Mouse (Mus musculus): ENCODE results near the gene Cracr2b. TPM values are rescaled to one million over a fixed set of nuclear protein-coding genes. Genes with fewer than 3 reads are reported as not detected.
A peak's percentile ranks its signal among the peaks of the same experiment; 100 is the strongest.

The Cracr2b gene
- polyA plus RNA-seq (2016; fragmentation: Nextera tagmentation; extraction: Ambion mirVana) = 4.0 and 4.3 TPM in 2 replicates

GRCm38 (mm10) chr7:141460391-141461113 is at the start of gene Cracr2b:
Gene Cracr2b, plus strand, starts transcription at chr7:141461094.
- H3K36me3 ChIP-seq (replicated peaks) = peaks cover 12% of the 10 kb centered on the region; the same call in 1 of the 2 replicates
- no peaks in the 10 kb centered on the region for H3K9me3 ChIP-seq
- peak within 1 kb of the TSS; percentile 58 for H3K4me2 ChIP-seq
- peak within 1 kb of the TSS; percentile 47 for H3K9ac ChIP-seq
- no peak within 1 kb of the TSS for H3K27ac ChIP-seq
- peaks cover 74% of the 10 kb centered on the region for H3K27me3 ChIP-seq
- no peak for ATAC-seq (ENCODE audit: low FRiP score)
- peak within 1 kb of the TSS; percentile 38 for H3K4me3 ChIP-seq (replicated peaks)
- WGBS = 75% methylated on average over 15 of the region's 15 CpGs
- H3K4me1 ChIP-seq = peaks cover 35% of the 10 kb centered on the region

- Histone ChIP-seq H3K27me3 (no peaks in the 10 kb centered on the region), H3K9me3 (no peaks in the 10 kb centered on the region), H3K9ac (0 out of 2 replicates have a peak overlapping the region, but pooled peaks have one; percentile 8), H3K36me3 (replicated peaks) (peaks cover 27% of the 10 kb centered on the region), H3K4me2 (no peak overlapping the region), H3K4me3 (replicated peaks) (no peak overlapping the region), H3K27ac (no peak overlapping the region), H3K4me1 (peaks cover 17% of the 10 kb centered on the region)
- no peak for ATAC-seq (ENCODE audit: low FRiP score)
- 91% methylated on average over 1 of the region's 1 CpGs for WGBS
These were observed 49.2 kb upstream of the Cracr2b start for GRCm38 (mm10) chr7:141411667-141412066.

GRCm38 (mm10) chr7:141413331-141413730 is 47.6 kb upstream of the Cracr2b start:
- ATAC-seq (ENCODE audit: low FRiP score) = peak; percentile 27
- no peaks in the 10 kb centered on the region for H3K27me3 ChIP-seq
- H3K36me3 ChIP-seq (replicated peaks) = peaks cover 19% of the 10 kb centered on the region; the same call in 1 of the 2 replicates
- H3K4me1 ChIP-seq = peaks cover 17% of the 10 kb centered on the region
- 3% methylated on average over 16 of the region's 16 CpGs for WGBS
- peak overlapping the region; percentile 69 for H3K4me3 ChIP-seq (replicated peaks)
- peak overlapping the region; percentile 78 for H3K27ac ChIP-seq
- no peaks in the 10 kb centered on the region for H3K9me3 ChIP-seq
- H3K9ac ChIP-seq = peak overlapping the region; percentile 87
- peak overlapping the region; percentile 93 for H3K4me2 ChIP-seq

GRCm38 (mm10) chr7:141413809-141414584 is 46.9 kb upstream of the Cracr2b start, which contains the start of gene Gatd1:
Gene Gatd1, minus strand, starts transcription at chr7:141414136.
- Histone ChIP-seq H3K4me1 (peaks cover 13% of the 10 kb centered on the region), H3K9ac (peak within 1 kb of the TSS; percentile 87), H3K27ac (peak within 1 kb of the TSS; percentile 78), H3K4me3 (replicated peaks) (peak within 1 kb of the TSS; percentile 69), H3K36me3 (replicated peaks) (peaks cover 19% of the 10 kb centered on the region; the same call in 1 of the 2 replicates), H3K27me3 (no peaks in the 10 kb centered on the region), H3K4me2 (peak within 1 kb of the TSS; percentile 93), H3K9me3 (no peaks in the 10 kb centered on the region)
- WGBS = under 1% methylated on average over 48 of the region's 56 CpGs
- ATAC-seq (ENCODE audit: low FRiP score) = peak; percentile 92

- Histone ChIP-seq H3K9ac (no peak overlapping the region), H3K4me1 (peaks cover 12% of the 10 kb centered on the region)
- 76% methylated on average over 6 of the region's 6 CpGs for WGBS
These were observed 44.6 kb upstream of the Cracr2b start for GRCm38 (mm10) chr7:141416144-141416841.

GRCm38 (mm10) chr7:141417731-141418681 is 42.9 kb upstream of the Cracr2b start:
- WGBS = 72% methylated on average over 8 of the region's 8 CpGs
- no peaks in the 10 kb centered on the region for H3K36me3 ChIP-seq (replicated peaks)
- ATAC-seq (ENCODE audit: low FRiP score) = no peak
- peaks cover 9% of the 10 kb centered on the region for H3K4me1 ChIP-seq
- no peak overlapping the region for H3K4me3 ChIP-seq (replicated peaks)
- H3K27me3 ChIP-seq = 0 out of 2 replicates have a peak, but pooled peaks cover under 1% of the 10 kb centered on the region
- H3K27ac ChIP-seq = no peak overlapping the region
- H3K9me3 ChIP-seq = no peaks in the 10 kb centered on the region
- no peak overlapping the region for H3K4me2 ChIP-seq
- no peak overlapping the region for H3K9ac ChIP-seq

More at GRCm38 (mm10) chr7:141416144-141416841, 44.6 kb upstream of the Cracr2b start:
- no peak overlapping the region for H3K4me2 ChIP-seq
- no peak overlapping the region for H3K27ac ChIP-seq
- no peaks in the 10 kb centered on the region for H3K9me3 ChIP-seq
- ATAC-seq (ENCODE audit: low FRiP score) = no peak
- H3K4me3 ChIP-seq (replicated peaks) = no peak overlapping the region
- no peaks in the 10 kb centered on the region for H3K36me3 ChIP-seq (replicated peaks)
- H3K27me3 ChIP-seq = no peaks in the 10 kb centered on the region

GRCm38 (mm10) chr7:141418970-141419369 is 41.9 kb upstream of the Cracr2b start:
- H3K4me1 ChIP-seq = peaks cover 4% of the 10 kb centered on the region; the same call in 1 of the 2 replicates
- no peaks in the 10 kb centered on the region for H3K9me3 ChIP-seq
- H3K4me3 ChIP-seq (replicated peaks) = no peak overlapping the region
- ATAC-seq (ENCODE audit: low FRiP score) = no peak
- H3K36me3 ChIP-seq (replicated peaks) = no peaks in the 10 kb centered on the region
- 0 out of 2 replicates have a peak, but pooled peaks cover 4% of the 10 kb centered on the region for H3K27me3 ChIP-seq
- no peak overlapping the region for H3K4me2 ChIP-seq
- no peak overlapping the region for H3K27ac ChIP-seq
- 84% methylated on average over 7 of the region's 7 CpGs for WGBS
- H3K9ac ChIP-seq = no peak overlapping the region

- no peak for ATAC-seq (ENCODE audit: low FRiP score)
These were observed 40.7 kb upstream of the Cracr2b start for GRCm38 (mm10) chr7:141420030-141420702.

GRCm38 (mm10) chr7:141423811-141424210 is 37.1 kb upstream of the Cracr2b start:
- no peak for ATAC-seq (ENCODE audit: low FRiP score)
- peaks cover 7% of the 10 kb centered on the region; the same call in 1 of the 2 replicates for H3K36me3 ChIP-seq (replicated peaks)
- H3K27me3 ChIP-seq = peaks cover 11% of the 10 kb centered on the region; the same call in 1 of the 2 replicates
- no peak overlapping the region for H3K9ac ChIP-seq
- WGBS = 70% methylated on average over 4 of the region's 4 CpGs
- H3K4me1 ChIP-seq = peaks cover 6% of the 10 kb centered on the region
- H3K27ac ChIP-seq = no peak overlapping the region
- no peak overlapping the region for H3K4me3 ChIP-seq (replicated peaks)
- no peaks in the 10 kb centered on the region for H3K9me3 ChIP-seq
- no peak overlapping the region for H3K4me2 ChIP-seq

More at GRCm38 (mm10) chr7:141420030-141420702, 40.7 kb upstream of the Cracr2b start:
- no peaks in the 10 kb centered on the region for H3K4me1 ChIP-seq
- H3K4me2 ChIP-seq = no peak overlapping the region
- WGBS = 87% methylated on average over 9 of the region's 9 CpGs
- H3K27me3 ChIP-seq = peaks cover 11% of the 10 kb centered on the region; the same call in 1 of the 2 replicates
- no peaks in the 10 kb centered on the region for H3K36me3 ChIP-seq (replicated peaks)
- H3K9me3 ChIP-seq = no peaks in the 10 kb centered on the region
- H3K27ac ChIP-seq = no peak overlapping the region
- H3K9ac ChIP-seq = no peak overlapping the region
- no peak overlapping the region for H3K4me3 ChIP-seq (replicated peaks)

- peaks cover 22% of the 10 kb centered on the region for H3K4me1 ChIP-seq
- H3K4me2 ChIP-seq = no peak overlapping the region
- WGBS = 85% methylated on average over 12 of the region's 12 CpGs
- ATAC-seq (ENCODE audit: low FRiP score) = no peak
- no peak overlapping the region for H3K27ac ChIP-seq
- H3K9ac ChIP-seq = no peak overlapping the region
- peaks cover 11% of the 10 kb centered on the region; the same call in 1 of the 2 replicates for H3K27me3 ChIP-seq
- H3K36me3 ChIP-seq (replicated peaks) = peaks cover 28% of the 10 kb centered on the region
- no peak overlapping the region for H3K4me3 ChIP-seq (replicated peaks)
- H3K9me3 ChIP-seq = no peaks in the 10 kb centered on the region
These were observed 33.8 kb upstream of the Cracr2b start for GRCm38 (mm10) chr7:141426948-141427730.

Data from forebrain, embryonic 12.5 days (tissue).